Mouse (Mus musculus) cerebellum, postnatal 36 days (tissue): ENCODE measurements around the gene Hist1h2ad.
"Not testable (repeated sequence)": the region's sequence is repeated elsewhere in the genome, so short reads cannot be mapped to it uniquely, and the experiment has no call there.

Source experiments
- DNase-seq, 2 experiments: peaks; one replicate each; pipeline ENCODE4 v3.0.0; 2021 to 2022; ENCODE audit warnings: mixed read lengths in 2 of 2

The Hist1h2ad gene

DNA sequence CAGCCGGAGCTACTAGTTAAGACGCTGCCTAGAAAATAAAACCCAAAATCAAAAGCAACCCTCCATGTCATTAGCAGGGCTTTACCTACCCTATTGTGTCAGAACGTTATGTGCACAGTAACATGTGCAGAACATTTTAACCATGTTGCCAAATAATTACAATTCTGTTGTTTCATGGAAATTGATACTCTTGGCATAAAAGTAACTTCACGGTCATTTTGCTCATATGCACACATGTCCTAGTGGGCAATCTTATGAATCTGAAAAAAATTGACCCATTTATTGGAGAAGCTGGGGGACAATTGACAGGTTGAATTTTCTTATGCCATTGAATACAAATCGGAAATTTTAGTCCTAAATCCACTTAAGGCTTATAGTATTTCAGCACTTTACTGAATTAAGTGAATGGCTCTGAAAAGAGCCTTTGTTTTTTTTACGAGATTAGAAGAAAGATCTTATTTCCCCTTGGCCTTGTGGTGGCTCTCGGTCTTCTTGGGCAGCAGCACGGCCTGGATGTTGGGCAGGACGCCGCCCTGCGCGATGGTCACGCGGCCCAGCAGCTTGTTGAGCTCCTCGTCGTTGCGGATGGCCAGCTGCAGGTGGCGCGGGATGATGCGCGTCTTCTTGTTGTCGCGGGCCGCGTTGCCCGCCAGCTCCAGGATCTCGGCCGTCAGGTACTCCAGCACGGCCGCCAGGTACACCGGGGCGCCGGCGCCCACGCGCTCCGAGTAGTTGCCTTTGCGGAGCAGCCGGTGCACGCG is 3.7 kb upstream of the Hist1h2ad start:
- not testable (repeated sequence) for DNase-seq

DNA sequence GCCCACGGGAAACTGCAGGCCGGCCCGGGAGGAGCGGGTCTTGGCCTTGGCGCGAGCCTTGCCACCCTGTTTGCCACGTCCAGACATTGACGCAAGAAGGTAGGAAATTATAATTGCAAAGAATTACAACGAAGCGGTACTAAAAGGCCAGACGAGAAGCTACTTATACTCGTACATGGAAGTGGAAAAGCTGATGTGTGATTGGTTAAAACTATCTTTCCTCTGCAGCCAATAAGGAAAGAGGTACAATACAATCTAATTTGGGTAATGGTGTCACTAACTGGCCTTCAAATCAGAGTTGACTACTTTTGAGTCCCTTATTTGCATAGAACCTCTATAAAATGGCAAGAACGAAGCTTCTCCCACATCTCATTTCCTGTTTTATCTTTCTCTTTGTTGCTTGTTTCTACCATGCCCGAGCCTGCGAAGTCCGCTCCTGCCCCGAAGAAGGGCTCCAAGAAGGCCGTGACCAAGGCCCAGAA is 3.1 kb upstream of the Hist1h2ad start, which contains the start of the genes Hist1h2ae and Hist1h2bg:
Gene Hist1h2ae, minus strand, starts transcription at position 199 of the 482 bp plus-strand sequence.
Gene Hist1h2bg, plus strand, starts transcription at position 375 of the 482 bp plus-strand sequence.
- peak; percentile 52 to 73 for DNase-seq

DNA sequence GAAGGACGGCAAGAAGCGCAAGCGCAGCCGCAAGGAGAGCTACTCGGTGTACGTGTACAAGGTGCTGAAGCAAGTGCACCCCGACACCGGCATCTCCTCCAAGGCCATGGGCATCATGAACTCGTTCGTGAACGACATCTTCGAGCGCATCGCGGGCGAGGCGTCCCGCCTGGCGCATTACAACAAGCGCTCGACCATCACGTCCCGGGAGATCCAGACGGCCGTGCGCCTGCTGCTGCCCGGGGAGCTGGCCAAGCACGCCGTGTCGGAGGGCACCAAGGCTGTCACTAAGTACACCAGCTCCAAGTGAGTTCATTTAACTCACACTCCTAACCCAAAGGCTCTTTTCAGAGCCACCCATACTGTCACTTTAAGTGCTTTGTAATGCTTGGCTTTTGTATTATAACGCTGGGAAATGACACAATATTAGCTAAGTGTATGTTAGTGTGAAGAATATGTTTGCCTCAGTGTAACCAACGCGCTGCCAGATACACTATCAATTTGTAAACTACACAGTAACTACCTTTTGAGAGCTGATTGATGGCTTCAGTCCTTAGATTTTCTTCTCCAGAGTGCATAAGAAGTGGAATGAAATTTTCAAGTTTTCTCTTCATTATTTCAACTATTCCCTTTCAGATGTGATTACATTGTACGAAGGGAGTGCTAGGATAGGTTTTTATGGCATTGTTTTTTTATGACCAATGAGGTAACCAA is 2.5 kb upstream of the Hist1h2ad start:
- not testable (repeated sequence) for DNase-seq

DNA sequence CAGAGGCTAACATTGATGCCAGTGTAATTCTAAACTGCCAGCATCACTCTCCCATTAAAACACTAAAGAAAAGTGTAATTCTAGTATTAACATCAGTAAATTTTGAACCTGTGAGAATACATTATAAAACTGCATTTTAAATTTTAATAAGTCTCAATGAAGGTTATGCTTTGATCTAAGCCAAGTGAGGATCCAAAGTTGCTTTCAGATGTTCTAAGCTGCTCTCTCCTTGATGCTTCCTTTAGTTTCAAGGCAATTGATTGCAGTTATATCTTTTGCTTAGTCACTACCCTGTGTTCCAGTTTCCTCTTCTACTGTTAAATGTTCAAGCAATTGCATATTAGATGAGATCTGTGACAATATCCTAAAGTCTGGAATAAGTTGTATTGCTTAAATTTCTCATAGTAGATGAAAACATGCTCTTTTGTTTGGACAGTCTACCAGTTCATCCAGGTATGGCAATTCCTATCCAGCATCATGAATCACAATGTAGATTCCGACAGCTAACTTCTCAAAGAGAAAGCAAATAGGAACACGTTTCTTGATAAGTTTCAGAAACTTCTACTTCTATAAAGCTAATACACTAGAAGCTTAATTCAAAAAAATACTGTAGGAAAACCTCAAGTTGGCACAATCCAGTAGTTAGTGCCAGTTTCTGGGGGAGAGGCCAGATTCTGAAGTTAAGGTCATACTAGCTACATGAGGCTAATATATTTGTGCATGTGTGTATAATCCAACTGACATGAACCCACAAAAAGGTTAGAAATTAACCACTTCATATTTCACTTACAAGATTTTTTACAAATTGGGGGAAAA is 1.8 kb upstream of the Hist1h2ad start:
- no peak for DNase-seq

DNA sequence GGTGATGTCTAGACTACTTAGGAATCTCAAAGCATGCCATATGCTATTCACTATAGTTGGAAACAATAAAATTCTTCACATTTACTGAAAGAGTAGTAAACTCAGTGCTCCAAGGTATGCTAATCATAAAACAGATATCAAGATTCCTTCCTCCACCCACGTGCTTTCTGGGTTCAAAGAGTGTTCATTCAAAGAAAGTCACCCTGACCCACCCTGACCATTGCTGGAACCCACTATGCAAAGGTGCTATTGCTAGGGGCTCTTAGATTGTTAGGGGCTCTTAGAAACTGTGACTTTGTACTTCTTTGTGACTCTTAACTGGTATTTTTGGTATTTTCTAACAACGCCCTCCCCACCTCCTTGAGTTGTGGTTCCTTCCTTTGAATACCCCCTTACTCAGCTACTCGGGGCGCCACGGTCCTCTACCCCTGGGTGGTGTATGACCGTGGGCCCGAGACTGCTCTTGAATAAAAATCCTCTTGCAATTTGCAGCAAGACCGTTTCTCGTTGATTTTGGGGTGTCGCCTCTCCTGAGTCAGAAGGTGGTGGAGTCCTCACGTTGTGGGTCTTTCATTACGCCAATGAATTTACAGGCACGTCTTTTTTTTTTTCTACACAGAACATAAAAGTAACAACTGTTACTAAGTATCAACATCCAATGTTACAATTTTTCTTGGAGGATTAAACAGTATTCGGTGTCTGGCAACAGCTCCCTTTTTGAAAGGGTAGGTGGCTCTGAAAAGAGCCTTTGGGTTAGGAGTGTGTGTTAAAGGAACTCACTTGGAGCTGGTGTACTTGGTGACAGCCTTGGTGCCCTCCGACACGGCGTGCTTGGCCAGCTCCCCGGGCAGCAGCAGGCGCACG is 915 bp upstream of the Hist1h2ad start:
- DNase-seq = not testable (repeated sequence)

DNA sequence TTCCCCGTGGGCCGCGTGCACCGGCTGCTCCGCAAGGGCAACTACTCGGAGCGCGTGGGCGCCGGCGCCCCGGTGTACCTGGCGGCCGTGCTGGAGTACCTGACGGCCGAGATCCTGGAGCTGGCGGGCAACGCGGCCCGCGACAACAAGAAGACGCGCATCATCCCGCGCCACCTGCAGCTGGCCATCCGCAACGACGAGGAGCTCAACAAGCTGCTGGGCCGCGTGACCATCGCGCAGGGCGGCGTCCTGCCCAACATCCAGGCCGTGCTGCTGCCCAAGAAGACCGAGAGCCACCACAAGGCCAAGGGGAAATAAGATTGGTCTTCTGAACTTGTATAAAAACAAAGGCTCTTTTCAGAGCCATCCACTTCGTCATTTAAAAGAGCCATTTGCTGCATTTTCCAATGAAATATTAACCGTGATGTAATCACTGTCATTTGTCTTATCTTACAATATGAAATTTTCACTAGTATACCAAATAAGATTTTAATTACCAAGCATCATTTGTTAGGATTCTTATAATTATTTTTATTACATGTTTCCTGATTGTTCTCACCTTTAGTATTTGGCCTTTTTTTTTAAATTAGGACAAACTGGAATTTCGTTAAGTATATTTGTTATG is 477 bp downstream of the Hist1h2ad start:
- not testable (repeated sequence) for DNase-seq

DNA sequence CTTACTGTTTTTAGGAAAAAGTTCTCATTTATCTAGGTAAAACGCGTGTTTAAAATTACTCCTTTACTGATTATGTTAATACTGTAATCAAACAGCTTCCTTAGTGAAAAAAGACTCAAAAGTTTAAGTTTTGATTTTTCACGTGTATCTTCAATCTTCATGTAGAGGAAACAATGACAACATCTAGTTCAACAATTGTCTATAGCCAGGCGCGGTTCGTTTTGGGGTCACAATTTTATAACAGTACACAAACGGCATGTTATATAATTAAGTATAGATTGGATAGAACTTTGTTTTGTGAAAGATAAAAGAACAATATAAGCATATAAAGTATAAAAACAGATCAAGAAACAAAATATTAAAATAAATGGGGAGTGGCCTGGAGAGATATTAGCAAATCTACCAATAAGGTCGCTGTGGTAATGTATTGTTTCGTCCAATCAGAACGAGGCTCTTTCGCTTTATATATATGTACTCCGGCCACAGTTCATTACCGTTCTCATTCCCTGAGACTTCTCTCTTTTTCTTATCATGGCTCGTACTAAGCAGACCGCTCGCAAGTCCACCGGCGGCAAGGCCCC is 1.2 kb downstream of the Hist1h2ad start, which contains the start of gene Hist1h3d:
Gene Hist1h3d, plus strand, starts transcription at position 493 of the 581 bp plus-strand sequence.
- peak in 1 of 2 experiments; percentile 39 for DNase-seq

DNA sequence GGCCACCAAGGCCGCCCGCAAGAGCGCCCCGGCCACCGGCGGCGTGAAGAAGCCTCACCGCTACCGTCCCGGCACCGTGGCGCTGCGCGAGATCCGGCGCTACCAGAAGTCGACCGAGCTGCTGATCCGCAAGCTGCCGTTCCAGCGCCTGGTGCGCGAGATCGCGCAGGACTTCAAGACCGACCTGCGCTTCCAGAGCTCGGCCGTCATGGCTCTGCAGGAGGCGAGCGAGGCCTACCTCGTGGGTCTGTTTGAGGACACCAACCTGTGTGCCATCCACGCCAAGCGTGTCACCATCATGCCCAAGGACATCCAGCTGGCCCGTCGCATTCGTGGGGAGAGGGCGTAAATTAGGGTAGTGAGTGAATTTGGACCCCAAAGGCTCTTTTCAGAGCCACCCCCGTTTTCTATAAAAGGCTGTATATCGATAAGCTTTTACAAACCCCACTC is 1.7 kb downstream of the Hist1h2ad start:
- not testable (repeated sequence) for DNase-seq

DNA sequence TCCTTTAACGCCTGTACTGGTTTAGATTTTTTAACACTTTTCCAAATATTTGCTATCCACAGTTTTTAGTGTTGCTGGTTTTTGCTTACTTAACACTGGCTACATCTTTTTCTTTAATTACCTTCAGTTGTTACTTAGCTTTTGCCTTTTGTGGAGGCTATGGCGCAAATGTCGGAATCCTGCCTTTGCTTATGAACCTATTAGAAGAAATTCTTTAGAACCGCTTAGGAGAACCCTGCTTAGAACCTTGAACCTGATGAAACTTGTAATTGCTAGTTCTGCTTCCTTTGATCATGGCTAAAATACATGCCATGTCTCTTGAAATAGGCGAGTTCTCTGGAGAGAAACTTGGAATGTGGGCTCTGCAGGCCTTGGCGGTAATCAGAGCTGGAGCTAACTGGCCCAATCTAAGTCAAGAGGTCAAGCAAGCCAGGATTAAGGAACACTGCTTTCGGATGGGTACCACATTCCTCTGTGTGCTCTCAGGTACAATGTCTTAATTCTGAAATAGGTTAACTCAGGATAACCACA is 2.2 kb downstream of the Hist1h2ad start:
- DNase-seq = no peak

DNA sequence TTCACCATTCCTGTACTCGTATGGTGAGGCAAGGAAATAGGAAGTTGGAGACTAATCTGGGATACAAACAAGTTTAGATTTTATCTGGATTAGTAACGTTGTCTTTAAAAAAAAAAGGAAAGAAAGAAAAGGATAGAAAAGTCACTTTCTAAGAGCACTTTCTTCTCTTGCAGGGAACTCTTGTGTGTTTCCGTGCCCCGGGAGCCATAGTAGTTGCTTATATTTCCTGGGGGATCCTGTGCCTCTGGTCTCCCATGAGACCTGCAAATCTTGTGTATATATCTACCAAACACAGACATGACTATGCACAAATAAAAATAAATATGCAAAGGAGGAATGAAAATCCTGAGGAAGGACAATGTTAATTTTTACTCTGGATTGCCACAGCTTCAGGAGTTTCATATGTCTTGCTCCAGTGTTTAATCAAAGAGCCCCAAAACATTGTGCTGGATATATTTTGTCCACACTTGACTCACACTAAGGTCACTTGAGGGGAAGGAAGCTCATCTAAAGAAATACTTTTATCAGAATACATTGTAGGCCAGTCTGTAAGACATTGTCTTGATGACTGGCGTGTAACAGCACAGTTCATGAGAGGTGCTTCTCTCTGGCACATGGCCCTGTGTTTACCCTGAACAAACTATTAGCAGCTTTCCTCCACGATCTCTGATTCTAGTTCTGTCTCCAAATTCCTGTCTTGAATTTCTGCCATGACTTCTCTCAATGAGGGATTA is 2.9 kb downstream of the Hist1h2ad start:
- no peak for DNase-seq

DNA sequence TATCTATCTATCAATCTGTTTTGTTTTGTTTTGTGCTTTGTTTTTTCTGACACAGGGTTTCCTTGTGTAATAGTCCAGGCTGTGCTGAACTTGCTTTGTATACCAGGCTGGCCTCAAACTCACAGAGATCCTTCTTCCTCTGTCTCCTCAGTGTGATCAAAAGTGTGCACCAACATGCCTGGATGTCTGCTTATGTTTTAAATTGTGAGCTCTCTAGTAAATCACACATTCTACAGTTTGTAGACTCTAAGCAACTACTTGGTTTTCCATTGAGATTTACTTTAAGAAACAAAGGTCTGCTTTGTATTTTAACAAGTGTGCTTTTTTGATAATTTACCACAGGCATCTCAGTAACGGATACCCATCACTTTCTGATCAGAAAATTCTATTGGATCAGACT is 3.7 kb downstream of the Hist1h2ad start:
- no peak for DNase-seq

DNA sequence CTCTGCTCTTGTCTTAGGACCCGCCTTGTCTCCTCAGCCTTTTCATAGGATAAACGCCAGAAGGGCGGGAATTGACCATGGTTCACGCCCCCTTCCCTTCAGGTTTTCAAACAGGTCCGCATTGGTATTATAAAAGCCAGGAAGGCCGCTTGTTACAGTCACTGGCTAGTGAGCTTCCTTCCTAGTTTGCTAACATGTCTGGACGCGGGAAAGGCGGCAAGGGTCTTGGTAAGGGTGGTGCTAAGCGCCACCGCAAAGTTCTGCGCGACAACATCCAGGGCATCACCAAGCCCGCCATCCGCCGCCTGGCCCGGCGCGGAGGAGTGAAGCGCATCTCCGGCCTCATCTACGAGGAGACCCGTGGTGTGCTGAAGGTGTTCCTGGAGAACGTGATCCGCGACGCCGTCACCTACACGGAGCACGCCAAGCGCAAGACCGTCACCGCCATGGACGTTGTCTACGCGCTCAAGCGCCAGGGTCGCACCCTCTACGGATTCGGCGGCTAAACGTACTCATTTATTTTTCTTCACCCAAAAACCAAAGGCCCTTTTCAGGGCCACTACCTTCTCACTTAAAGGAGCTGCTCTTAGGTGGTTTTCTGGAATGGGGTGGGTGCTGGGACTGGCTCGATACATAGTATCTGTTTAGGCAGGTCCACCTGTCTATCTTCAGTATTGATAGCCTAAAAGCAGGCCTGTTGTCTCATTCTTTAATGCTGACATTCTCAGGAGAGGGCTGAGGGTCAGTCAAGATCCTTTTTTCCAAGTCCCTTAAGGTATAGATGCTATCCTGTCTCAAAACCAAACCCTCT is 7.4 kb downstream of the Hist1h2ad start, which contains the start of gene Hist1h4d:
Gene Hist1h4d, plus strand, starts transcription at position 191 of the 811 bp plus-strand sequence.
- peak; percentile 88 to 97 for DNase-seq

DNA sequence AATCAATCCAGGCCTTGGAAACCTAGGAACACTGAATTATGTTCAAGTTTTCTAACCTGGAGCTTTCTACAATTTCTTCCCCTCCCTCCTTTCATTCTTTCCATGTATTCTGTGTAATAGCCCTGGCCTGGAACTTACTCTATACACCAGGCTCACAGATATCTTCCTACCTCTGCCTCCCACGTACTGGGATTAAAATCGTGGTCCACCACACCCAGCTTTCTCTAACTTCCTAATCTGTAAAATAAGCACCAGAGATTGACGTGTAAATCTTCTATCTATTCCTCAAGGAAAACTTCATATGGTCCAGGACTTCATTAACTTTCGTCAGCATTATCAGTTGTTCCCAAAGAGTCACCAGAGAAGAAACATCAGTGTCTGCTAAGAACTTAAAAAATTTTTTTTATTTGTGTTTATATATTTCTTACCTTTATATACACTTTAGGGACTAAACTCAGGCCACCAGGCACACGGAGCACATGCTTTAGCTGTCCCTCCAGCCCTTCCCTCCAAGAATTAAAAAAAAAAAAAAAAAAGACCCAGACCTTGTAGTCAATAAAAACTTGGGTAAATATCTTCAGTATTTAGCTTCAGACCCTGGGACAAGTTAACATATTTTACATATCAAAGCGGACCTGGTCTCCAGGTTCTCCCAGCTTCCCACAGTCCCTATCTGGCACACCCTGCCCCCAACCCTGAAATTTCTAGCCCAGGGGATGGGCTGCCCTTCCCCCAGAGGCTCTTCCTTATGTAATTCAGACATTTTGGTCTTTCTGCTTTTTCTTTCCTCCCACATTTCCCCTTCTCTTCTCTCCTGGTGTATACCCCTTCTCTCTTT is 8.3 kb downstream of the Hist1h2ad start:
- no peak for DNase-seq

DNA sequence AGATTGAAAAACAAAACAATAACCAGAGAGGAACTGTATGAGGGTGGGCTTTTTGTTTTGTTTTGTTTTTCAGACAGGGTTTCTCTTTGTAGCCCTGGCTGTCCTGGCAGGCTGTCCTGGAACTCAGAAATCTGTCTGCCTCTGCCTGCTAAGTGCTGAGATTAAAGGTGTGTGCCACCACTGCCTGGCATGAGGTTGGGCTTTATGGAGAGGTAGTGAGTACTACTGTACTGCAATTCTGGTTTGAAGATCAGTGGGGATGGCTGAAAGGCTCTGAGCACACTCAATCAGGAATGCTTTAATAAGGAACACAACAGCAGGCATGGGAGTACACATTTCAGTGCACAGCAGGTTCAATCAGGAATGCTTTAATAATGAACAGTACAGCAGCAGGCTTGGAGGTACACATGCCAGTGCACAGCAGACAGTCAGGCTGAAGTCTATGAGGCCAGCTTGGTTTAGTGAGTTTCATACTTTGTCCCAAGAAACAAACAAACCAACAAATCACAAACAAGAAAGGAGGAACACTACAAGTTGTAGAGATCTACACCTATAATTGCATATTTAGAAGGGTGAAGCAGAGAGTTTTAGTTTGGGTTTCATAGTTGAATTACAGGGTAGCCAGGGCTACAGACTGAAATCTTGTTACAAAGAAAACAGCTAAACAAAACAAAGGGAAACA is 9.3 kb downstream of the Hist1h2ad start:
- DNase-seq = no peak

DNA sequence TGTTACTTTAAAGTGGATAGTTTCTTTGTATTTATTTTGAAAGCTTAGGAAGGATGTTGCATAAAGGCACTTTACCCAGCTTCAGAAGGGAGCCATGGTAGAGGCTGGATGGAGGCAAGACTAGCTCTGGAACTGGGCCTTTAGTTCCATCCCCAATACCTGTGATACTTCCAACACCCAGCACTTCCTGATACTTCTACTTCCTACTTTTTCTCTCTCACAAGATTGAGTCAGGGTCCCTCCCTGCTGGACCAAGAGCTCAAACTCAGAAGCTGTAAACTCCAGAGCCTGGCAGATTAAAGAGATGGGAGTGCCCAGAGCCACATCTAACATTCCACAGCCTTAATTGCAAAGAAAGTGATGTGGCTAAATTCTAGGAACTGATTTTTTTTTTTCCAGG is 10.2 kb downstream of the Hist1h2ad start:
- no peak for DNase-seq

DNA sequence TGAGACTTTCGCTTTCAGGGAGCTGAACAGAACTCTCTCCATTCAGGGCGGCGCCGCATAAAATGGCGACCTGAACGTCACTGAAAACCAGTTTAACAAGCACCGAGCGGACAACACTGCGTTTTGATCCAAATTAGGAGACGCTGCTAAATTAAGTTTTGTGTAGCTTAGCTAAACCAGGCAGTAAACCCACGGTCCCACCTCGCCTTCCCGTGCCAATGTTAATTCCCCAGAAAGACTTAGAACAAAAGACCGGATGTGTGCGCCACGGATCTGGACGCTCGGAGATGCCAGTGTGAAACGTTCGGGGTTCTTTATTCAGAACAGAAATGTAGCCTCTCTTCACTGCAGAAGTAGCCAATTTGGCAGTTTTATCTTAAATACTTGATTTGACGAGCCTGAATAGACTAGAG is 10.9 kb downstream of the Hist1h2ad start:
- peak; percentile 47 to 57 for DNase-seq

DNA sequence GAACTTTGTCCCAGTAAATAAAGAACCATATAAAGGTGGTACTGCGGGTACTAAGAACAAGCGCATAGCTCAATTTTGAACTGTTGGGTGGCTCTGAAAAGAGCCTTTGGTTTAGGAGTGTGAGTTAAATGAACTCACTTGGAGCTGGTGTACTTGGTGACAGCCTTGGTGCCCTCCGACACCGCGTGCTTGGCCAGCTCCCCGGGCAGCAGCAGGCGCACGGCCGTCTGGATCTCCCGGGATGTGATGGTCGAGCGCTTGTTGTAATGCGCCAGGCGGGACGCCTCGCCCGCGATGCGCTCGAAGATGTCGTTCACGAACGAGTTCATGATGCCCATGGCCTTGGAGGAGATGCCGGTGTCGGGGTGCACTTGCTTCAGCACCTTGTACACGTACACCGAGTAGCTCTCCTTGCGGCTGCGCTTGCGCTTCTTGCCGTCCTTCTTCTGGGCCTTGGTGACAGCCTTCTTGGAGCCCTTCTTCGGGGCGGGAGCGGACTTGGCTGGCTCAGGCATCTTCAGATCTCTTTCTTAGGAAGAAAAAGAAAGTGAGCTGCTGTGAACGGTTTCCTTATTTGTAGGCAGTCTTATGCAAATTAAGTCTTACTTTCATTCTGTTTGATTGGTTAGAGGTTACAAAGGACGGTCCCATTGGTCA is 11.4 kb downstream of the Hist1h2ad start:
- peak; percentile 44 to 65 for DNase-seq
